In genomic region chr1:184266051-184266450, GRCm38 (mm10) we compare ENCODE assay signal across 8 mouse cellular contexts.
DNase-seq lines count a peak whose midpoint lies in the region; ATAC-seq lines count a peak whose summit lies in the region.

No protein-coding gene starts in this region.

- peaks cover 12% of the 10 kb centered on the region for H3K27me3 ChIP-seq in heart, embryonic 10.5 days (ENCODE audit: insufficient read depth, poor library complexity, severe bottlenecking)
- no peaks in the 10 kb centered on the region for H3K27me3 ChIP-seq in embryonic facial prominence, embryonic 11.5 days (ENCODE audit: control insufficient read depth, insufficient read depth, low read length)

- no peaks in the 10 kb centered on the region for H3K9me3 ChIP-seq in heart, embryonic 10.5 days
- H3K9me3 ChIP-seq in embryonic facial prominence, embryonic 11.5 days (replicated peaks; ENCODE audit: control insufficient read depth, low read length), result no peaks in the 10 kb centered on the region

- H3K4me2 ChIP-seq in embryonic facial prominence, embryonic 11.5 days (ENCODE audit: low read depth, low read length), result no peak overlapping the region

- no peaks in the 10 kb centered on the region for H3K36me3 ChIP-seq in heart, embryonic 10.5 days
- H3K36me3 ChIP-seq in embryonic facial prominence, embryonic 11.5 days (replicated peaks; ENCODE audit: control insufficient read depth, insufficient read depth, low read depth, low read length), result no peaks in the 10 kb centered on the region

- 21% methylated on average over 8 of the region's 8 CpGs for whole genome bisulfite sequencing in heart, embryonic 10.5 days
- WGBS in embryonic facial prominence, embryonic 11.5 days, result 14% methylated on average over 8 of the region's 8 CpGs

- no peaks in the 10 kb centered on the region for H3K4me1 ChIP-seq in heart, embryonic 10.5 days
- no peaks in the 10 kb centered on the region for H3K4me1 ChIP-seq in embryonic facial prominence, embryonic 11.5 days (ENCODE audit: control insufficient read depth, insufficient read depth, low read length)

- H3K4me3 ChIP-seq in heart, embryonic 10.5 days, result no peak overlapping the region
- H3K4me3 ChIP-seq in embryonic facial prominence, embryonic 11.5 days (ENCODE audit: low read depth, low read length), result no peak overlapping the region

- intact Hi-C loops in heart, postnatal 25 days (cut with DNase I), result loop anchor here (1.0 to 5.0 kb wide), 4 partner anchors 129 to 505 kb away; no protein-coding TSS in a partner anchor

- no peak for ATAC-seq in embryonic facial prominence, embryonic 11.5 days (replicated peaks; ENCODE audit: insufficient number of reproducible peaks, low FRiP score, low TSS enrichment, low read depth)
- peak; percentile 91 for ATAC-seq in megakaryocyte, adult 5-6 weeks (ENCODE audit: poor library complexity, severe bottlenecking)

- peak; percentile 87 to 88 for DNase-seq in heart, adult 18-20 months
- no peak for DNase-seq in heart, embryonic 10.5 days (ENCODE audit: low spot score)
- peak; percentile 40 to 73 for DNase-seq in adrenal gland, postnatal 36 days
- peak; percentile 91 for DNase-seq in embryonic facial prominence, embryonic 11.5 days (ENCODE audit: low spot score)
- DNase-seq in heart, postnatal 25 days (ENCODE audit: low spot score), result peak; percentile 66
- DNase-seq in left cerebral cortex, adult 11 months (ENCODE audit: low spot score), result peak; percentile 28
- peak; percentile 17 to 39 for DNase-seq in spleen, postnatal 36 days (ENCODE audit: low spot score in 2 of 2)

- no peak overlapping the region for H3K9ac ChIP-seq in embryonic facial prominence, embryonic 11.5 days (replicated peaks; ENCODE audit: low read length)

- H3K27ac ChIP-seq in heart, embryonic 10.5 days, result no peak overlapping the region
- no peak overlapping the region for H3K27ac ChIP-seq in embryonic facial prominence, embryonic 11.5 days (replicated peaks; ENCODE audit: low read depth, low read length)
